Mouse (Mus musculus) hindbrain, embryonic 10.5 days (tissue): ENCODE results near the gene Lrrc15. TPM values are rescaled to one million over a fixed set of nuclear protein-coding genes. Genes with fewer than 3 reads are reported as not detected.
A peak's percentile ranks its signal among the peaks of the same experiment; 100 is the strongest.

ENCODE experiments used
- DNase-seq: peaks from one replicate; pipeline ENCODE4 v3.0.0-alpha.2; 2017; ENCODE audit warnings: low spot score
- H3K27ac ChIP-seq: fragments of 300-500 bp; sonication (generic); 2 replicates; pipeline ENCODE4 v1.5.1; 2016; ENCODE audit warnings: mild to moderate bottlenecking, moderate library complexity
- H3K27me3 ChIP-seq: fragments of 300-500 bp; sonication (generic); 2 replicates; pipeline ENCODE4 v1.6.1; 2016; ENCODE audit warnings: mild to moderate bottlenecking; ENCODE audit not compliant: poor library complexity, insufficient read depth, severe bottlenecking
- H3K36me3 ChIP-seq: fragments of 300-500 bp; sonication (generic); 2 replicates; pipeline ENCODE4 v1.6.1; 2016; ENCODE audit warnings: mild to moderate bottlenecking, moderate library complexity
- H3K4me1 ChIP-seq: fragments of 300-500 bp; sonication (generic); replicated peaks from 2 replicates; pipeline ENCODE4 v1.6.1; 2016; ENCODE audit warnings: mild to moderate bottlenecking
- H3K4me3 ChIP-seq: fragments of 300-500 bp; sonication (generic); 2 replicates; pipeline ENCODE4 v1.5.1; 2016; ENCODE audit warnings: mild to moderate bottlenecking, moderate library complexity
- H3K9me3 ChIP-seq: fragments of 300-500 bp; sonication (generic); 2 replicates; pipeline ENCODE4 v1.6.1; 2016; ENCODE audit warnings: mild to moderate bottlenecking, moderate library complexity
- WGBS: fragments of 180-500 bp; shearing (Covaris S2); methylation state at CpG from one replicate; pipeline ENCODE4 v1.1.7; 2016; 5-methylcytosine and 5-hydroxymethylcytosine counted together
- polyA plus RNA-seq: library from polyadenylated mRNA; unstranded; fragments of >200 nt; fragmentation: Nextera tagmentation; extraction: Ambion mirVana; gene quantifications from 2 replicates; pipeline ENCODE4 v1.2.1, GENCODE M21; 2016

Gene Lrrc15
- polyA plus RNA-seq, 1 experiment from 2014 or later: 1.2 TPM

- no peak overlapping the region for H3K4me3 ChIP-seq
- H3K36me3 ChIP-seq: no peaks in the 10 kb centered on the region
- 70% methylated on average over 10 of the region's 10 CpGs for WGBS
- peaks cover 35% of the 10 kb centered on the region for H3K27me3 ChIP-seq
- no peaks in the 10 kb centered on the region for H3K4me1 ChIP-seq
- H3K9me3 ChIP-seq: no peaks in the 10 kb centered on the region
- DNase-seq: no peak
- no peak overlapping the region for H3K27ac ChIP-seq
These were observed 16.7 kb upstream of the Lrrc15 start for GRCm38 (mm10) chr16:30299711-30300277.

GRCm38 (mm10) chr16:30297450-30297849 is 14.4 kb upstream of the Lrrc15 start:
- Histone ChIP-seq H3K4me1 (no peaks in the 10 kb centered on the region), H3K27me3 (peaks cover 13% of the 10 kb centered on the region; the same call in 1 of the 2 replicates), H3K36me3 (no peaks in the 10 kb centered on the region), H3K27ac (no peak overlapping the region), H3K9me3 (no peaks in the 10 kb centered on the region), H3K4me3 (no peak overlapping the region)
- DNase-seq: no peak
- 91% methylated on average over 7 of the region's 7 CpGs for WGBS

- no peak for DNase-seq
- no peak overlapping the region for H3K27ac ChIP-seq
- peaks cover 6% of the 10 kb centered on the region; the same call in 1 of the 2 replicates for H3K27me3 ChIP-seq
- WGBS: 88% methylated on average over 11 of the region's 11 CpGs
- no peaks in the 10 kb centered on the region for H3K4me1 ChIP-seq
- no peak overlapping the region for H3K4me3 ChIP-seq
- no peaks in the 10 kb centered on the region for H3K36me3 ChIP-seq
- H3K9me3 ChIP-seq: no peaks in the 10 kb centered on the region
These were observed 13.7 kb upstream of the Lrrc15 start for GRCm38 (mm10) chr16:30296601-30297275.

GRCm38 (mm10) chr16:30295106-30295505 is 12.1 kb upstream of the Lrrc15 start:
- no peak overlapping the region for H3K4me3 ChIP-seq
- H3K27me3 ChIP-seq: peaks cover 6% of the 10 kb centered on the region; the same call in 1 of the 2 replicates
- no peaks in the 10 kb centered on the region for H3K9me3 ChIP-seq
- no peaks in the 10 kb centered on the region for H3K36me3 ChIP-seq
- 92% methylated on average over 7 of the region's 7 CpGs for WGBS
- DNase-seq: no peak
- H3K4me1 ChIP-seq: no peaks in the 10 kb centered on the region
- H3K27ac ChIP-seq: no peak overlapping the region

- DNase-seq: no peak
These were observed 7.4 kb upstream of the Lrrc15 start for GRCm38 (mm10) chr16:30290436-30290835.

GRCm38 (mm10) chr16:30285701-30286100 is 2.6 kb upstream of the Lrrc15 start:
- H3K4me3 ChIP-seq: no peak overlapping the region
- H3K4me1 ChIP-seq: peaks cover 32% of the 10 kb centered on the region
- DNase-seq: peak; percentile 19
- peaks cover 77% of the 10 kb centered on the region for H3K27me3 ChIP-seq
- WGBS: 48% methylated on average over 4 of the region's 4 CpGs
- no peaks in the 10 kb centered on the region for H3K9me3 ChIP-seq
- no peaks in the 10 kb centered on the region for H3K36me3 ChIP-seq
- no peak overlapping the region for H3K27ac ChIP-seq

More at GRCm38 (mm10) chr16:30290436-30290835, 7.4 kb upstream of the Lrrc15 start:
- WGBS: 83% methylated on average over 6 of the region's 6 CpGs
- no peaks in the 10 kb centered on the region for H3K9me3 ChIP-seq
- no peak overlapping the region for H3K27ac ChIP-seq
- H3K36me3 ChIP-seq: no peaks in the 10 kb centered on the region
- H3K27me3 ChIP-seq: peaks cover 30% of the 10 kb centered on the region
- H3K4me1 ChIP-seq: peaks cover 4% of the 10 kb centered on the region
- no peak overlapping the region for H3K4me3 ChIP-seq

GRCm38 (mm10) chr16:30283743-30284337 is 784 bp upstream of the Lrrc15 start:
- Histone ChIP-seq H3K9me3 (no peaks in the 10 kb centered on the region), H3K27me3 (peaks cover 79% of the 10 kb centered on the region), H3K27ac (no peak overlapping the region), H3K4me1 (peaks cover 37% of the 10 kb centered on the region), H3K4me3 (peak overlapping the region; percentile 25), H3K36me3 (no peaks in the 10 kb centered on the region)
- 2% methylated on average over 15 of the region's 15 CpGs for WGBS
- peak; percentile 80 for DNase-seq

- peaks cover 42% of the 10 kb centered on the region for H3K4me1 ChIP-seq
- DNase-seq: no peak
- peaks cover 66% of the 10 kb centered on the region for H3K27me3 ChIP-seq
- H3K4me3 ChIP-seq: no peak overlapping the region
- no peak overlapping the region for H3K27ac ChIP-seq
- H3K9me3 ChIP-seq: no peaks in the 10 kb centered on the region
- 10% methylated on average over 4 of the region's 4 CpGs for WGBS
- no peaks in the 10 kb centered on the region for H3K36me3 ChIP-seq
These were observed 2.3 kb downstream of the Lrrc15 start for GRCm38 (mm10) chr16:30280676-30281297.

GRCm38 (mm10) chr16:30278406-30278805 is 4.7 kb downstream of the Lrrc15 start:
- Histone ChIP-seq H3K36me3 (no peaks in the 10 kb centered on the region), H3K4me1 (peaks cover 24% of the 10 kb centered on the region), H3K27me3 (peaks cover 43% of the 10 kb centered on the region), H3K9me3 (no peaks in the 10 kb centered on the region), H3K4me3 (no peak overlapping the region), H3K27ac (no peak overlapping the region)
- 86% methylated on average over 11 of the region's 11 CpGs for WGBS
- no peak for DNase-seq

GRCm38 (mm10) chr16:30275558-30276340 is 7.3 kb downstream of the Lrrc15 start:
- peaks cover 16% of the 10 kb centered on the region for H3K27me3 ChIP-seq
- no peak for DNase-seq
- no peak overlapping the region for H3K27ac ChIP-seq
- no peak overlapping the region for H3K4me3 ChIP-seq
- WGBS: 86% methylated on average over 15 of the region's 15 CpGs
- no peaks in the 10 kb centered on the region for H3K9me3 ChIP-seq
- H3K36me3 ChIP-seq: no peaks in the 10 kb centered on the region
- H3K4me1 ChIP-seq: peaks cover 18% of the 10 kb centered on the region

GRCm38 (mm10) chr16:30273065-30273464 is 10.0 kb downstream of the Lrrc15 start:
- Histone ChIP-seq H3K27me3 (peaks cover 20% of the 10 kb centered on the region; the same call in 1 of the 2 replicates), H3K4me3 (no peak overlapping the region), H3K9me3 (no peaks in the 10 kb centered on the region), H3K4me1 (peaks cover 8% of the 10 kb centered on the region; the same call in 1 of the 2 replicates), H3K36me3 (no peaks in the 10 kb centered on the region), H3K27ac (no peak overlapping the region)
- 93% methylated on average over 8 of the region's 8 CpGs for WGBS
- DNase-seq: no peak

- no peak for DNase-seq
- H3K36me3 ChIP-seq: no peaks in the 10 kb centered on the region
These were observed 11.0 kb downstream of the Lrrc15 start for GRCm38 (mm10) chr16:30271941-30272595.

More at GRCm38 (mm10) chr16:30271941-30272595, 11.0 kb downstream of the Lrrc15 start:
- Histone ChIP-seq H3K4me1 (0 out of 2 replicates have a peak, but pooled peaks cover 7% of the 10 kb centered on the region), H3K27ac (no peak overlapping the region), H3K4me3 (no peak overlapping the region), H3K27me3 (peaks cover 20% of the 10 kb centered on the region; the same call in 1 of the 2 replicates), H3K9me3 (no peaks in the 10 kb centered on the region)
- 76% methylated on average over 6 of the region's 6 CpGs for WGBS
